Mouse (Mus musculus) neural tube, embryonic 12.5 days (tissue): ENCODE results near the gene Sobp. TPM values are rescaled to one million over a fixed set of nuclear protein-coding genes. Genes with fewer than 3 reads are reported as not detected.

Experiments
- ATAC-seq: fragments of 200-750 bp; cut with Nextera tagmentation; 2 replicates; pipeline ENCODE4 v1.8.0; 2017; ENCODE audit warnings: low read depth, mild to moderate bottlenecking, moderate TSS enrichment, moderate library complexity; ENCODE audit not compliant: low FRiP score
- H3K27ac ChIP-seq: fragments of 300-500 bp; sonication (generic); 2 replicates; pipeline ENCODE4 v1.5.1; 2016
- H3K27me3 ChIP-seq: fragments of 300-500 bp; sonication (generic); replicated peaks from 2 replicates; pipeline ENCODE4 v1.6.1; 2016; ENCODE audit warnings: mild to moderate bottlenecking
- H3K36me3 ChIP-seq: fragments of 300-500 bp; sonication (generic); 2 replicates; pipeline ENCODE4 v1.6.1; 2016; ENCODE audit warnings: mild to moderate bottlenecking
- H3K4me1 ChIP-seq: fragments of 300-500 bp; sonication (generic); 2 replicates; pipeline ENCODE4 v1.6.1; 2016
- H3K4me2 ChIP-seq: fragments of 300-500 bp; sonication (generic); replicated peaks from 2 replicates; pipeline ENCODE4 v1.6.1; 2016; ENCODE audit warnings: mild to moderate bottlenecking
- H3K4me3 ChIP-seq: fragments of 300-500 bp; sonication (generic); 2 replicates; pipeline ENCODE4 v1.5.1; 2016
- H3K9ac ChIP-seq: fragments of 300-500 bp; sonication (generic); 2 replicates; pipeline ENCODE4 v1.6.1; 2016; ENCODE audit warnings: mild to moderate bottlenecking
- H3K9me3 ChIP-seq: fragments of 300-500 bp; sonication (generic); 2 replicates; pipeline ENCODE4 v1.6.1; 2016; ENCODE audit warnings: mild to moderate bottlenecking
- WGBS: fragments of 180-500 bp; shearing (Covaris S2); methylation state at CpG from one replicate; pipeline ENCODE4 v1.1.7; 2016; 5-methylcytosine and 5-hydroxymethylcytosine counted together
- polyA plus RNA-seq: library from polyadenylated mRNA; unstranded; fragments of >200 nt; fragmentation: Nextera tagmentation; extraction: Ambion mirVana; gene quantifications from 2 replicates; pipeline ENCODE4 v1.2.1, GENCODE M21; 2016

Gene Sobp
- polyA plus RNA-seq, 1 experiment from 2014 or later: 6.1 TPM

GRCm38 (mm10) chr10:43043351-43044209 lies 130.8 kb downstream of the Sobp start:
- Histone ChIP-seq H3K4me2 (peak overlapping the region; percentile 25), H3K9ac (no peak overlapping the region), H3K36me3 (0 out of 2 replicates have a peak, but pooled peaks cover 3% of the 10 kb centered on the region), H3K27ac (peak overlapping the region; percentile 66; the same call in 1 of the 2 replicates), H3K4me1 (peaks cover 27% of the 10 kb centered on the region), H3K4me3 (no peak overlapping the region), H3K27me3 (0 out of 2 replicates have a peak, but pooled peaks cover 3% of the 10 kb centered on the region), H3K9me3 (no peaks in the 10 kb centered on the region)
- 16% methylated on average over 7 of the region's 7 CpGs for WGBS
- peak; percentile 81 for ATAC-seq

- Histone ChIP-seq H3K4me1 (peaks cover 27% of the 10 kb centered on the region), H3K9ac (no peak overlapping the region), H3K4me3 (no peak overlapping the region), H3K4me2 (peak overlapping the region; percentile 25), H3K9me3 (no peaks in the 10 kb centered on the region), H3K27me3 (0 out of 2 replicates have a peak, but pooled peaks cover 3% of the 10 kb centered on the region), H3K27ac (peak overlapping the region; percentile 66; the same call in 1 of the 2 replicates), H3K36me3 (0 out of 2 replicates have a peak, but pooled peaks cover 3% of the 10 kb centered on the region)
- WGBS: 21% methylated on average over 10 of the region's 10 CpGs
- no peak for ATAC-seq
These were observed 131.6 kb downstream of the Sobp start for GRCm38 (mm10) chr10:43042591-43043327.

- peaks cover 36% of the 10 kb centered on the region for H3K4me1 ChIP-seq
- H3K27me3 ChIP-seq: 0 out of 2 replicates have a peak, but pooled peaks cover 3% of the 10 kb centered on the region
- no peak for ATAC-seq
- H3K4me2 ChIP-seq: no peak overlapping the region
- H3K36me3 ChIP-seq: 0 out of 2 replicates have a peak, but pooled peaks cover 3% of the 10 kb centered on the region
- 87% methylated on average over 3 of the region's 3 CpGs for WGBS
- H3K9ac ChIP-seq: no peak overlapping the region
- no peak overlapping the region for H3K27ac ChIP-seq
- H3K9me3 ChIP-seq: no peaks in the 10 kb centered on the region
- H3K4me3 ChIP-seq: no peak overlapping the region
These were observed 132.5 kb downstream of the Sobp start for GRCm38 (mm10) chr10:43041794-43042193.

GRCm38 (mm10) chr10:43037455-43037793 lies 136.9 kb downstream of the Sobp start:
- Histone ChIP-seq H3K27me3 (no peaks in the 10 kb centered on the region), H3K4me2 (0 out of 2 replicates have a peak overlapping the region, but pooled peaks have one; percentile 9), H3K9ac (no peak overlapping the region), H3K4me3 (no peak overlapping the region), H3K36me3 (0 out of 2 replicates have a peak, but pooled peaks cover 3% of the 10 kb centered on the region), H3K9me3 (no peaks in the 10 kb centered on the region), H3K4me1 (peaks cover 18% of the 10 kb centered on the region), H3K27ac (no peak overlapping the region)
- 30% methylated on average over 7 of the region's 7 CpGs for WGBS
- no peak for ATAC-seq

- Histone ChIP-seq H3K4me2 (0 out of 2 replicates have a peak overlapping the region, but pooled peaks have one; percentile 9), H3K9ac (no peak overlapping the region), H3K36me3 (0 out of 2 replicates have a peak, but pooled peaks cover 3% of the 10 kb centered on the region), H3K4me1 (peaks cover 17% of the 10 kb centered on the region), H3K4me3 (no peak overlapping the region), H3K27ac (no peak overlapping the region), H3K27me3 (no peaks in the 10 kb centered on the region), H3K9me3 (no peaks in the 10 kb centered on the region)
- ATAC-seq: 0 out of 2 replicates have a peak, but pooled peaks have one; percentile 19
- WGBS: 48% methylated on average over 21 of the region's 21 CpGs
These were observed 137.5 kb downstream of the Sobp start for GRCm38 (mm10) chr10:43036646-43037454.

GRCm38 (mm10) chr10:43035579-43035978 lies 138.8 kb downstream of the Sobp start:
- Histone ChIP-seq H3K9me3 (no peaks in the 10 kb centered on the region; the same call in 1 of the 2 replicates), H3K27ac (no peak overlapping the region), H3K9ac (no peak overlapping the region), H3K27me3 (no peaks in the 10 kb centered on the region), H3K36me3 (0 out of 2 replicates have a peak, but pooled peaks cover 3% of the 10 kb centered on the region), H3K4me3 (no peak overlapping the region), H3K4me2 (no peak overlapping the region), H3K4me1 (peaks cover 17% of the 10 kb centered on the region)
- 75% methylated on average over 8 of the region's 8 CpGs for WGBS
- no peak for ATAC-seq

- Histone ChIP-seq H3K36me3 (no peaks in the 10 kb centered on the region), H3K27ac (no peak overlapping the region), H3K4me3 (no peak overlapping the region), H3K9me3 (no peaks in the 10 kb centered on the region; the same call in 1 of the 2 replicates), H3K4me1 (peaks cover 17% of the 10 kb centered on the region), H3K27me3 (no peaks in the 10 kb centered on the region), H3K9ac (no peak overlapping the region), H3K4me2 (no peak overlapping the region)
- WGBS: 73% methylated on average over 4 of the region's 4 CpGs
- ATAC-seq: no peak
These were observed 139.5 kb downstream of the Sobp start for GRCm38 (mm10) chr10:43034811-43035210.

GRCm38 (mm10) chr10:43033481-43034248 lies 140.7 kb downstream of the Sobp start:
- no peak overlapping the region for H3K4me3 ChIP-seq
- H3K4me1 ChIP-seq: peaks cover 17% of the 10 kb centered on the region
- H3K36me3 ChIP-seq: no peaks in the 10 kb centered on the region
- WGBS: 78% methylated on average over 15 of the region's 15 CpGs
- no peak for ATAC-seq
- no peaks in the 10 kb centered on the region for H3K27me3 ChIP-seq
- no peaks in the 10 kb centered on the region; the same call in 1 of the 2 replicates for H3K9me3 ChIP-seq
- H3K4me2 ChIP-seq: no peak overlapping the region
- H3K9ac ChIP-seq: no peak overlapping the region
- H3K27ac ChIP-seq: no peak overlapping the region

- 46% methylated on average over 9 of the region's 9 CpGs for WGBS
- Histone ChIP-seq H3K9ac (no peak overlapping the region), H3K36me3 (no peaks in the 10 kb centered on the region), H3K27ac (no peak overlapping the region), H3K4me1 (peaks cover 30% of the 10 kb centered on the region), H3K4me2 (no peak overlapping the region), H3K9me3 (no peaks in the 10 kb centered on the region; the same call in 1 of the 2 replicates), H3K27me3 (peaks cover 13% of the 10 kb centered on the region), H3K4me3 (no peak overlapping the region)
- peak; percentile 69; the same call in 1 of the 2 replicates for ATAC-seq
These were observed 147.3 kb downstream of the Sobp start for GRCm38 (mm10) chr10:43027006-43027405.

GRCm38 (mm10) chr10:43023454-43024194 lies 150.7 kb downstream of the Sobp start:
- 83% methylated on average over 10 of the region's 10 CpGs for WGBS
- no peak for ATAC-seq

More at GRCm38 (mm10) chr10:43023454-43024194, 150.7 kb downstream of the Sobp start:
- H3K9me3 ChIP-seq: no peaks in the 10 kb centered on the region
- H3K4me2 ChIP-seq: no peak overlapping the region
- H3K9ac ChIP-seq: no peak overlapping the region
- H3K27me3 ChIP-seq: peaks cover 41% of the 10 kb centered on the region
- H3K4me1 ChIP-seq: peaks cover 42% of the 10 kb centered on the region
- H3K27ac ChIP-seq: no peak overlapping the region
- H3K4me3 ChIP-seq: no peak overlapping the region
- peaks cover 4% of the 10 kb centered on the region; the same call in 1 of the 2 replicates for H3K36me3 ChIP-seq
